Mouse (Mus musculus) neural tube, embryonic 11.5 days (tissue): Measurements from ENCODE around the gene Usp17la. TPM values are rescaled to one million over a fixed set of nuclear protein-coding genes. Genes with fewer than 3 reads are reported as not detected.
"Not testable (repeated sequence)": the region's sequence is repeated elsewhere in the genome, so short reads cannot be mapped to it uniquely, and the experiment has no call there.

Experiments used
- ATAC-seq: fragments of 200-750 bp; cut with Nextera tagmentation; 2 replicates; pipeline ENCODE4 v1.8.0; 2017; ENCODE audit warnings: moderate number of reproducible peaks, mild to moderate bottlenecking, moderate TSS enrichment, moderate library complexity; ENCODE audit not compliant: insufficient read depth, low FRiP score, low TSS enrichment
- DNase-seq: peaks from one replicate; pipeline ENCODE4 v3.0.0-alpha.2; 2015; ENCODE audit warnings: low spot score
- H3K27ac ChIP-seq: fragments of 300-500 bp; sonication (generic); 2 replicates; pipeline ENCODE4 v1.5.1; 2014; ENCODE audit warnings: low read depth, mild to moderate bottlenecking, low read length
- H3K27me3 ChIP-seq: fragments of 300-500 bp; sonication (generic); 2 replicates; pipeline ENCODE4 v1.6.1; 2014; ENCODE audit warnings: mild to moderate bottlenecking, low read length, mixed read lengths; ENCODE audit not compliant: control insufficient read depth, insufficient read depth
- H3K36me3 ChIP-seq: fragments of 300-500 bp; sonication (generic); 2 replicates; pipeline ENCODE4 v1.6.1; 2014; ENCODE audit warnings: mild to moderate bottlenecking, low read length, moderate library complexity, mixed read lengths; ENCODE audit not compliant: control insufficient read depth, insufficient read depth
- H3K4me1 ChIP-seq: fragments of 300-500 bp; sonication (generic); 2 replicates; pipeline ENCODE4 v1.6.1; 2014; ENCODE audit warnings: low read length, mixed read lengths; ENCODE audit not compliant: control insufficient read depth, insufficient read depth
- H3K4me2 ChIP-seq: fragments of 300-500 bp; sonication (generic); 2 replicates; pipeline ENCODE4 v1.6.1; 2014; ENCODE audit warnings: low read depth, mild to moderate bottlenecking, moderate library complexity
- H3K4me3 ChIP-seq: fragments of 300-500 bp; sonication (generic); 2 replicates; pipeline ENCODE4 v1.5.1; 2014; ENCODE audit warnings: low read depth, low read length
- H3K9ac ChIP-seq: fragments of 300-500 bp; sonication (generic); 2 replicates; pipeline ENCODE4 v1.6.1; 2014; ENCODE audit warnings: mild to moderate bottlenecking, low read length
- H3K9me3 ChIP-seq: fragments of 300-500 bp; sonication (generic); 2 replicates; pipeline ENCODE4 v1.6.1; 2016; ENCODE audit warnings: low read length; ENCODE audit not compliant: control insufficient read depth
- WGBS: fragments of 180-500 bp; shearing (Covaris S2); extraction: QIAGEN DNeasy Blood & Tissue Kit; methylation state at CpG from one replicate; pipeline ENCODE4 v1.1.7; 2014; 5-methylcytosine and 5-hydroxymethylcytosine counted together
- polyA plus RNA-seq: library from polyadenylated mRNA; unstranded; fragments of >200 nt; fragmentation: Nextera tagmentation; extraction: Ambion mirVana; gene quantifications from 2 replicates; pipeline ENCODE4 v1.2.1, GENCODE M21; 2014

Gene Usp17la
- not detected in 2 replicates for polyA plus RNA-seq

DNA sequence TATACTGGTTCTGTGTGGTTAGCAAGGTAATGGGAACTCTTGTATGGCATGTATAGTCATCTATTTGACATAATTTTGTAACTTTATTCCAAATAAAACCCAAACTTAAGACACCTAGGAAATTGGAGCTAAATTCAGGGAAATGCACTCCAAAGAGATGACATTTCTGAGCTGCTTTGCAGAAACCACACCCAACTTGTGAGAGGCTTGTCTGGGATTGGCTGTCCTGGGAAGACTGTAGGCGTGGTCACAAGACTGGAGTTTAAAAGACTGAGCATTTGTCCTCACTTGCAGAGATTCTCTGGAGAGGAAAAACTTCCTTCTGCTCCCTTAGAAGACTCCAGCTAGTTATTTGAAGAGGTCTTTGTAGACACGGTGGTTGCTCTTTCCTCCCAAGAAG, at the start of gene Usp17la:
Usp17la (plus strand) TSS at position 301 of the 400 bp plus-strand sequence.
- H3K4me2 ChIP-seq, H3K27me3 ChIP-seq, DNase-seq, H3K4me1 ChIP-seq, ATAC-seq, H3K4me3 ChIP-seq, H3K27ac ChIP-seq, H3K9ac ChIP-seq, H3K36me3 ChIP-seq, H3K9me3 ChIP-seq: not testable (repeated sequence)
- 78% methylated on average over 2 of the region's 2 CpGs for WGBS

DNA sequence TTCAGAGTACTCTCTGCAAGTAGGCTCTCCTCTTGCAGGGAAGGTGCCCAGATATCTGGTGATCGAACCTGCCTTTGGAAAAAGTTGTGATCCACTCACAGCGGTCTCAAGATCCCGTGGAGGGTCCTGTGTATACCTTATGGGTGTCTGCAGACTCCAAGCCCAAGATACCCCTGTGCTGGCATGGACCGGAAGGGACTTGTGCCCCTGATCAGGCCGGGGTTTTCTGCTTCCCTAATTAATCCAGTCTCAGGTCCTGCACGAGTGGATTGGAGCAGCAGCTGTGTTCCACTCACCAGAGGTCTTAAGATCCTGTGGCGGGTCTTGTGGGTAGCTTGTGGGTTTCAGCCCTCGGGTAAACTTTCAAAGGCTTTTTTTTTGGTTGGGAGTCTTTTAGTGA, 46.5 kb upstream of the Usp17la start:
- H3K36me3 ChIP-seq, H3K4me1 ChIP-seq, H3K4me3 ChIP-seq, H3K27ac ChIP-seq, ATAC-seq, H3K27me3 ChIP-seq, H3K9me3 ChIP-seq, H3K4me2 ChIP-seq, DNase-seq, H3K9ac ChIP-seq: not testable (repeated sequence)
- WGBS, result 81% methylated on average over 8 of the region's 8 CpGs

DNA sequence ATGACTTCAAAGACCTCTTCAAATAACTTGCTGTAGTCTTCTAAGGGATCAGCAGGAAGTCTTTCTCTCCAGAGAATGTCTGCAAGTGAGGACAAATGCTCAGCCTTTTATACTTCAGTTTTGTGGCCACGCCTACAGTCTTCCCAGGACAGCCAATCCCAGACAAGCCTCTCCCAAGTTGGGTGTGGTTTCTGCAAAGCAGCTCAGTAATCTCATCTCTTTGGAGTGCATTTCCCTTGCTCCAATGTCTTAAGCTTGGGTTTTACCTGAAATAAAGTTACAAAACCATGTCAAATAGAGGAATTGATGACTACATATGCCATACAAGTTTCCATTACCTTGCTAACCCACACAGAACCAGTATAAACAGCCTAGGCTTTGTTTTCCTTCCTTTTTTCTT, 14.3 kb upstream of the Usp17la start, which contains the start of gene Usp17lb:
Usp17lb (minus strand) TSS at position 101 of the 400 bp plus-strand sequence.
- H3K4me1 ChIP-seq, result no peaks in the 10 kb centered on the region
- no peaks in the 10 kb centered on the region for H3K36me3 ChIP-seq
- no peaks in the 10 kb centered on the region for H3K9me3 ChIP-seq
- no peak within 1 kb of the TSS for H3K27ac ChIP-seq
- no peak within 1 kb of the TSS for H3K9ac ChIP-seq
- no peak for DNase-seq
- no peak within 1 kb of the TSS for H3K4me3 ChIP-seq
- 67% methylated on average over 1 of the region's 1 CpGs for WGBS
- H3K27me3 ChIP-seq, result no peaks in the 10 kb centered on the region
- no peak for ATAC-seq
- H3K4me2 ChIP-seq, result no peak within 1 kb of the TSS

DNA sequence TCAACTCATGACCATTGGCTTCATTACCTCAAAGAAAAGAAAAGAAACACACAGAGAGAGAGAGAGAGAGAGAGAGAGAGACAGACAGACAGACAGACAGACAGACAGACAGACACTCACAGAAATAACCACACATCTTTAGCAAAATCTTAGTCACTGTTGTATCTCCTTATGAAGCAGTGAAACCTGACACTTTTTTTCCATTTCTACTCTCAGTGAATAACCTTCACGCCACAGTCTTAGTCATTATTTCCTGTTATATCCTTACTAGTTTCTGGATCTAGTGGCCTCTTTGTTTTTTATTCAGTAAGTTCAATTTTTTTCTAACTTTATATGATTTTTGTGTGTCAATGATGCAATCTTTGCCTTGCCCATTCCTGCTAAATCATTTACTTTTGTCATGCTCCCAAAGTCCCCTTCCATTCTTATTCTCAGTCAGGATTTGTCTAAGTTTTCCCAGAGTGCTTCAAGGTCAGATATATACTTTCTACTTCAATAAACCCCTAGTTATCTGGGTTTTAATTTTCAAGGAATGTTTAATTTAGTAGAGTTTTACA, 13.0 kb upstream of the Usp17la start:
- 76% methylated on average over 1 of the region's 1 CpGs for WGBS

DNA sequence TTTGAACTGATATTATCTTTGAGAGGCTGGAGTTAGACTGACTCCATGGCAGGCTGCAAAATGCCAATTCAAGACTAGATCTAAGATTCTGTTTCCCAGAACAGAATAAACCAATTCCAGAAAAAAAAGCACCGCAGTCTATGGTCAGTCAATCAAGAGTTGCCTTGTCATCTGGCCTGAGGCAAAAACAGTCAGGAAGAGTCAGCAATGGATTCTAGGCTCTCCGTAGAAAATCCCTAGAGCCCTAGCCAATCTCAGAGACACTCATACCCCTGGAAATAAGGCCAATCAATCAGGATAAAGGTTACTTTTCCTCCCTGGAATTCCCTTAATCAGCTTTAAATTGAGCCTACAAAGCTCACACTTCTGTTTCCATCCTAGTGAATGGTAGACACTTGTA, 5.3 kb upstream of the Usp17la start:
- not testable (repeated sequence) for H3K9me3 ChIP-seq, H3K4me2 ChIP-seq, DNase-seq, ATAC-seq, H3K27ac ChIP-seq, H3K9ac ChIP-seq, H3K27me3 ChIP-seq, H3K4me1 ChIP-seq, H3K36me3 ChIP-seq, H3K4me3 ChIP-seq
- 79% methylated on average over 2 of the region's 2 CpGs for WGBS

More for the DNA sequence above, 13.0 kb upstream of the Usp17la start:
- no peak for DNase-seq
- H3K27me3 ChIP-seq, result no peaks in the 10 kb centered on the region
- ATAC-seq, result no peak
- H3K9ac ChIP-seq, result no peak overlapping the region
- no peaks in the 10 kb centered on the region for H3K4me1 ChIP-seq
- H3K36me3 ChIP-seq, result no peaks in the 10 kb centered on the region
- no peaks in the 10 kb centered on the region for H3K9me3 ChIP-seq
- no peak overlapping the region for H3K4me3 ChIP-seq
- H3K4me2 ChIP-seq, result no peak overlapping the region
- no peak overlapping the region for H3K27ac ChIP-seq

DNA sequence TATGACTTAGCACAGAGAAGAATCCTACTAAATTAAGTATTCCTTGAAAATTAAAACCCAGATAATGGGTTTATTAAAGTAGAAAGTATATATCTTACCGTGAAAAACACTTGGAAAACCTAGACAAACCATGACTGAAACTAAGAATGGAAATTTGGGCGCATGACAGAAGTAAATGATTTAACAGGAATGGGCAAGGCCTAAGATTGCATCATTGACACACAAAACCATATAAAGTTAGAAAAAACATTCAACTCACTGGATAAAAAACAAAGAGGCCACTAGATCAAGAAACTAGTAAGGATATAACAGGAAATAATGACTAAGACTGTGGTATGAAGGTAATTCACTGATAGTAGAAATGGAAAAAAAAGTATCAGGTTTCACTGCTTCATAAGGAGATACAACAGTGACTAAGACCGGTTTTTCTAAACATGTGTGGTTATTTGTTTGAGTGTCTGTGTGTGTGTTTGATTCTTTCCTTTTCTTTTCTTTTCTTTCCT, 1.5 kb upstream of the Usp17la start:
- DNase-seq (no peak), ATAC-seq (no peak)
- Histone ChIP-seq H3K9me3 (no peaks in the 10 kb centered on the region), H3K27ac (no peak overlapping the region), H3K27me3 (no peaks in the 10 kb centered on the region), H3K4me2 (no peak overlapping the region), H3K9ac (no peak overlapping the region), H3K4me1 (no peaks in the 10 kb centered on the region), H3K36me3 (no peaks in the 10 kb centered on the region), H3K4me3 (no peak overlapping the region)
- WGBS, result 90% methylated on average over 3 of the region's 3 CpGs

DNA sequence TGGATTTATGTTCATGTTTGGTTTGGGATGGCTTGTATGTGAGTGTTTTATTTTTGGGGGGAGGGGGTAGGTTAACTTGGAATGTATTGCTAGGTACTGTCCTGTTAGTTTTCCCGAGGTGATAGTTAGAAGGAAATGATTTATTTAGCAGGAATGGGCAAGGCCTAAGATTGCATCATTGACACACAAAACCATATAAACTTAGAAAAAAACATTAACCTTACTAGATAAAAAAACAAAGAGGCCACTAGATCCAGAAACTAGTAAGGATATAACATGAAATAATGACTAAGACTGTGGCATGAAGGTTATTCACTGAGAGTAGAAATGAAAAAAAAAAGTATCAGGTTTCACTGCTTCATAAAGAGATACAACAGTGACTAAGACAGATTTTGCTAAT, 874 bp downstream of the Usp17la start:
- ATAC-seq, result no peak
- Histone ChIP-seq H3K27me3 (no peaks in the 10 kb centered on the region), H3K9me3 (no peaks in the 10 kb centered on the region), H3K4me3 (no peak overlapping the region), H3K9ac (no peak overlapping the region), H3K27ac (no peak overlapping the region), H3K4me2 (no peak overlapping the region), H3K36me3 (no peaks in the 10 kb centered on the region), H3K4me1 (no peaks in the 10 kb centered on the region)
- no peak for DNase-seq
- 83% methylated on average over 1 of the region's 1 CpGs for WGBS

DNA sequence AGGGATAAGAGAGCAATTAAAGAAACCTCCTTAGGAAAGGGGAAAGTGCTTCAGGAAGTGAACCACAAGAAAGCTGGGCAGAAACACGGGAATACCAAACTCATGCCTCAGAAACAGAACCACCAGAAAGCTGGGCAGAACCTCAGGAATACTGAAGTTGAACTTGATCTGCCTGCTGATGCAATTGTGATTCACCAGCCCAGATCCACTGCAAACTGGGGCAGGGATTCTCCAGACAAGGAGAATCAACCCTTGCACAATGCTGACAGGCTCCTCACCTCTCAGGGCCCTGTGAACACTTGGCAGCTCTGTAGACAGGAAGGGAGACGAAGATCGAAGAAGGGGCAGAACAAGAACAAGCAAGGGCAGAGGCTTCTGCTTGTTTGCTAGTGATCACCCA, 4.6 kb downstream of the Usp17la start:
- Histone ChIP-seq H3K36me3 (no peaks in the 10 kb centered on the region), H3K4me2 (no peak overlapping the region), H3K4me3 (no peak overlapping the region), H3K9ac (no peak overlapping the region), H3K4me1 (no peaks in the 10 kb centered on the region), H3K27ac (no peak overlapping the region), H3K27me3 (no peaks in the 10 kb centered on the region), H3K9me3 (no peaks in the 10 kb centered on the region)
- DNase-seq (no peak), ATAC-seq (no peak)
- WGBS, result 93% methylated on average over 3 of the region's 3 CpGs

DNA sequence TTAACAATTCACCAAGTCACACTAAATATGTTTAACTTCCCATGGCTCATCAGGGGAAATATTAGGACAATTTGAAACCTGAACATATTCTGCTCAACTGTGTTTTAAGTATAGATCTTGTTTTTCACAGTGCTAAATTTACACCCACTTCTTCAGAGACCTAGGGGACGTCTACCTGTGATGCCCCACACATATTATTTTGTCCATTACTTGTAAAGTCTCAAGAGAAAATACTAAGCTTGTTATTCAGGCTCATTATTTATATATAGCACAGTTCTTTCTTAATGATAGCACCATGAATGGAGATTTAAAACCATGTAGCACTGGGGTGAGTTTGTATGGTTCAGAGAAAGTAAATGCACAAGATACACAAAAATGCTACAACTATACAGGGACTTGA, 20.9 kb downstream of the Usp17la start, which contains the start of gene Olfr665:
Olfr665 (plus strand) TSS at position 301 of the 400 bp plus-strand sequence.
- ATAC-seq, result no peak
- DNase-seq, result no peak
- H3K36me3 ChIP-seq, result no peaks in the 10 kb centered on the region
- H3K9ac ChIP-seq, result no peak within 1 kb of the TSS
- no peaks in the 10 kb centered on the region for H3K27me3 ChIP-seq
- no peaks in the 10 kb centered on the region for H3K4me1 ChIP-seq
- H3K9me3 ChIP-seq, result no peaks in the 10 kb centered on the region
- WGBS, result 39% methylated on average over 1 of the region's 1 CpGs
- no peak within 1 kb of the TSS for H3K4me2 ChIP-seq
- no peak within 1 kb of the TSS for H3K27ac ChIP-seq
- H3K4me3 ChIP-seq, result no peak within 1 kb of the TSS
